Mouse (Mus musculus) embryonic fibroblast, embryonic 13.5 days (primary cell): ENCODE measurements at regions not wholly inside any gene's neighbourhood (a gene's known extent, or its start where the extent isn't known, plus 50 kb on each side); places are given as distances from the start of the nearest gene placed in this dataset.
A peak's percentile ranks its signal among the peaks of the same experiment; 100 is the strongest.

ENCODE experiments used
- H3K27ac ChIP-seq: 2 replicates; pipeline ENCODE4 v1.5.1; 2012; ENCODE audit warnings: low read length, control low read depth, inconsistent platforms; ENCODE audit not compliant: insufficient read depth
- H3K4me1 ChIP-seq: 2 replicates; pipeline ENCODE4 v1.6.1; 2011; ENCODE audit warnings: low read length; ENCODE audit not compliant: control insufficient read depth, insufficient read depth
- H3K4me3 ChIP-seq: 2 replicates; pipeline ENCODE4 v1.5.1; 2011; ENCODE audit warnings: mild to moderate bottlenecking, control low read depth, low read length; ENCODE audit not compliant: insufficient read depth
- CTCF ChIP-seq: IDR thresholded peaks from 2 replicates; pipeline ENCODE4 v1.5.1; 2011; ENCODE audit warnings: mild to moderate bottlenecking, control low read depth, low read length, moderate library complexity, borderline replicate concordance; ENCODE audit not compliant: insufficient read depth
- POLR2A ChIP-seq: IDR thresholded peaks from 2 replicates; pipeline ENCODE4 v1.6.1; 2011; ENCODE audit warnings: low read depth, mild to moderate bottlenecking, control low read depth, low read length, moderate library complexity

GRCm38 (mm10) chr3:51122541-51122935, 101.7 kb upstream of the Noct start:
- Histone ChIP-seq H3K4me3 (no peak overlapping the region), H3K27ac (no peak overlapping the region), H3K4me1 (peaks cover 2% of the 10 kb centered on the region; the same call in 1 of the 2 replicates)
- no peak for TF ChIP-seq POLR2A
- no peak for TF ChIP-seq CTCF

- Histone ChIP-seq H3K4me1 (no peaks in the 10 kb centered on the region), H3K27ac (no peak overlapping the region), H3K4me3 (no peak overlapping the region)
- TF ChIP-seq POLR2A = no peak
- no peak for TF ChIP-seq CTCF
These were observed 96.4 kb upstream of the Noct start for GRCm38 (mm10) chr3:51127875-51128274.

- H3K4me3 ChIP-seq = no peak overlapping the region
- no peak for TF ChIP-seq POLR2A
- no peak for TF ChIP-seq CTCF
- H3K4me1 ChIP-seq = no peaks in the 10 kb centered on the region
- no peak overlapping the region for H3K27ac ChIP-seq
These were observed 95.6 kb upstream of the Noct start for GRCm38 (mm10) chr3:51128491-51129155.

DNA sequence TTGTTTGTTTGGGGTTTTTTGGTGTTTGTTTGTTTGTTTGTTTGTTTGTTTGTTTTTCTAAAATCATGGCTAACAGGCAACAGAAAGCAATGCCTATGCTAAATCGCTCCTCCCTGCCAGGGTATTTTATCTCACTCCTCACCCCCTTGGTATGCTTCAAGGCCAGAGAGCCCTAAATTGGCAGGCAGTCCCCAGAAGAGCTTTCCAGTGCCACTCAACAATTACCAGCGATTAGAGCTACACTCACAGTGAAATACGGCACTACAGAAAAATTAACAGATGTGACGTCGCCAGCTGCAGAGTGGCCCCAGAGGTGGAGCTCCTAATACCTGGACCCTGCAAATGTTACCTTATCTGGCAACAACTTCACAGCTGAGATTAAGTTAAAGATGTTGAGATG, 93.5 kb upstream of the Noct start:
- Histone ChIP-seq H3K4me1 (no peaks in the 10 kb centered on the region), H3K4me3 (no peak overlapping the region), H3K27ac (no peak overlapping the region)
- TF ChIP-seq POLR2A (no peak), CTCF (no peak)

GRCm38 (mm10) chr3:51131341-51131740, 92.9 kb upstream of the Noct start:
- TF ChIP-seq POLR2A (no peak), CTCF (no peak)
- Histone ChIP-seq H3K27ac (no peak overlapping the region), H3K4me3 (no peak overlapping the region), H3K4me1 (no peaks in the 10 kb centered on the region)

- TF ChIP-seq POLR2A (no peak), CTCF (no peak)
- H3K27ac ChIP-seq = no peak overlapping the region
- H3K4me1 ChIP-seq = no peaks in the 10 kb centered on the region
- no peak overlapping the region for H3K4me3 ChIP-seq
These were observed 91.5 kb upstream of the Noct start for GRCm38 (mm10) chr3:51132736-51133135.

- no peak overlapping the region for H3K27ac ChIP-seq
- H3K4me3 ChIP-seq = no peak overlapping the region
- H3K4me1 ChIP-seq = no peaks in the 10 kb centered on the region
- TF ChIP-seq CTCF (no peak), POLR2A (no peak)
These were observed 88.7 kb upstream of the Noct start for GRCm38 (mm10) chr3:51135581-51135980.

DNA sequence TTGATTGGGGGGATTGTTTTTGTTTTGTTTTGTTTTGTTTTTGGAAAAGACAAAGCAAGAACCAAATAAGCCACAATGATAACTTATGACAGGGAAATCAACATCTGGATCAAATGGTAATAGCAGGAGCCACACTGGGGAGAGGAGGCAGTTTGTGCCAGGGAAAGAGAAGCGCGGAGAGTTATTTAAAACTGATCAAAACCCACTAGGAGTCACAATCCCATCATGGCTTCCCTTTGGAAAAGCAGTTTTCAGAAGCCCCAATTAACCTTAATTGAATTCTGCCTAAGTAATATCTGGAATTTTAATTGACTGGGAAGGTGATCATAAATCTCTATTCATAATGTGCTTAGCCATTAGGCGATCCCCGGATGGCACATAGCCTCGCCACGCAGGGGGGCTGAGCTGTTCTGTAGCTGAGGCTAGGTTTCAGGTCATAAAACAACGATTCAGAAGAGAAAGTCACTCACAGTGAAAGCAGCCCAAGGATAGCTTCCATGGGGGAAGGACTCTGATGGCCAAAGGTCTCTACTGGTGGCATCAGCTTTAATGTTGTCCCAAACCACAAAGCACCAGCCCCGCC, 86.4 kb upstream of the Noct start:
- H3K27ac ChIP-seq = no peak overlapping the region
- no peak for TF ChIP-seq POLR2A
- no peak for TF ChIP-seq CTCF

GRCm38 (mm10) chr3:51145985-51146384, 78.3 kb upstream of the Noct start:
- Histone ChIP-seq H3K27ac (no peak overlapping the region), H3K4me3 (no peak overlapping the region), H3K4me1 (no peaks in the 10 kb centered on the region)
- TF ChIP-seq CTCF = no peak
- TF ChIP-seq POLR2A = no peak

More for the DNA sequence above, 86.4 kb upstream of the Noct start:
- Histone ChIP-seq H3K4me3 (no peak overlapping the region), H3K4me1 (no peaks in the 10 kb centered on the region)

- TF ChIP-seq POLR2A = no peak
- no peak for TF ChIP-seq CTCF
- H3K4me1 ChIP-seq = peaks cover 2% of the 10 kb centered on the region; the same call in 1 of the 2 replicates
These were observed 74.2 kb upstream of the Noct start for GRCm38 (mm10) chr3:51150012-51150411.

GRCm38 (mm10) chr3:51151104-51151503, 73.1 kb upstream of the Noct start:
- no peak overlapping the region for H3K27ac ChIP-seq
- H3K4me3 ChIP-seq = no peak overlapping the region
- TF ChIP-seq CTCF (no peak), POLR2A (no peak)
- H3K4me1 ChIP-seq = peaks cover 10% of the 10 kb centered on the region

More at GRCm38 (mm10) chr3:51150012-51150411, 74.2 kb upstream of the Noct start:
- Histone ChIP-seq H3K27ac (no peak overlapping the region), H3K4me3 (no peak overlapping the region)

DNA sequence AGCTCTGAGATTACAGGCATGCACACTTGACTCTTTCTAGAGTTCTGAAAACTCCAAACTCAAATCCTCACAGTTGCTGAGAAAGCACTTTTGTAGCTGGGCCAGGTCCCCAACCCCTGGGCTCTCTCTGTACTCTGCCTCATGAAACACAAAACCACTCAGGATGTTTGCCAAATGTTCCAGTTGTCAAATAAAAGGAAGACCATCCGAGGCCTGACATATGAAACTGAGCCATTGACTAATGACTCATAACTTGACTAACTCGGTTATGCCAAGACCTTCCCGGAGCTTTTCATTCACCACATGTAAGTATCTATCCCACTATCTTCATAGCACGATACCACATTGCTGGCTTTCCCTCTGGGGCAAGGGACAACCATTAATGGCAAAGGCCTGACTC, 68.6 kb upstream of the Noct start:
- TF ChIP-seq POLR2A = no peak; the same call in 1 of the 2 replicates
- no peak for TF ChIP-seq CTCF
- Histone ChIP-seq H3K4me1 (peaks cover 18% of the 10 kb centered on the region), H3K27ac (peak overlapping the region; percentile 57), H3K4me3 (no peak overlapping the region)
